7 mouse cellular contexts compared by ENCODE assay signal in genomic region chr16:10489904-10490457, GRCm38 (mm10). TPM values are rescaled to one million over a fixed set of nuclear protein-coding genes. Genes with fewer than 3 reads are reported as not detected.
DNase-seq lines count a peak whose midpoint lies in the region; ATAC-seq and TF ChIP-seq lines count a peak whose summit lies in the region.

No protein-coding gene starts in this region.

- no peak for DNase-seq in lung, embryonic 14.5 days
- no peak for DNase-seq in lung, postnatal 25 days (ENCODE audit: low spot score)
- DNase-seq in limb, embryonic 11.5 days (ENCODE audit: low spot score) = no peak
- DNase-seq in left cerebral cortex, postnatal 4 days = no peak
- DNase-seq in urinary bladder, postnatal 36 days (ENCODE audit: low spot score in 2 of 2) = no peak

- no peaks in the 10 kb centered on the region for H3K36me3 ChIP-seq in lung, embryonic 14.5 days (ENCODE audit: insufficient read depth)
- H3K36me3 ChIP-seq in forebrain, embryonic 12.5 days (replicated peaks) = no peaks in the 10 kb centered on the region
- H3K36me3 ChIP-seq in limb, embryonic 11.5 days (ENCODE audit: control insufficient read depth, insufficient read depth, low read length) = no peaks in the 10 kb centered on the region

- H3K27me3 ChIP-seq in lung, embryonic 14.5 days (ENCODE audit: insufficient read depth, low read length) = 0 out of 2 replicates have a peak, but pooled peaks cover 9% of the 10 kb centered on the region
- peaks cover 14% of the 10 kb centered on the region; the same call in 1 of the 2 replicates for H3K27me3 ChIP-seq in forebrain, embryonic 12.5 days
- peaks cover 13% of the 10 kb centered on the region for H3K27me3 ChIP-seq in limb, embryonic 11.5 days (ENCODE audit: control insufficient read depth, insufficient read depth, low read length)

- no peaks in the 10 kb centered on the region for H3K4me1 ChIP-seq in lung, embryonic 14.5 days (ENCODE audit: insufficient read depth)
- H3K4me1 ChIP-seq in forebrain, embryonic 12.5 days = no peaks in the 10 kb centered on the region
- no peaks in the 10 kb centered on the region for H3K4me1 ChIP-seq in limb, embryonic 11.5 days (ENCODE audit: control insufficient read depth, insufficient read depth, low read length)
- H3K4me1 ChIP-seq in olfactory bulb, adult 2 months (ENCODE audit: control insufficient read depth, insufficient read depth, low read length) = peaks cover 6% of the 10 kb centered on the region

- H3K4me3 ChIP-seq in lung, embryonic 14.5 days (ENCODE audit: low read depth, low read length) = no peak overlapping the region
- H3K4me3 ChIP-seq in forebrain, embryonic 12.5 days (replicated peaks) = no peak overlapping the region
- no peak overlapping the region for H3K4me3 ChIP-seq in limb, embryonic 11.5 days (ENCODE audit: low read depth, low read length)
- peak overlapping the region; percentile 17; the same call in 1 of the 2 replicates for H3K4me3 ChIP-seq in olfactory bulb, adult 2 months (ENCODE audit: insufficient read depth, low read depth, low read length)

- no peak overlapping the region for H3K9ac ChIP-seq in lung, embryonic 14.5 days
- H3K9ac ChIP-seq in forebrain, embryonic 12.5 days = peak overlapping the region; percentile 26; the same call in 1 of the 2 replicates
- H3K9ac ChIP-seq in limb, embryonic 11.5 days (ENCODE audit: low read length) = no peak overlapping the region

- peak overlapping the region; percentile 50 for H3K4me2 ChIP-seq in lung, embryonic 14.5 days
- peak overlapping the region; percentile 42 for H3K4me2 ChIP-seq in forebrain, embryonic 12.5 days
- H3K4me2 ChIP-seq in limb, embryonic 11.5 days (ENCODE audit: low read depth, severe bottlenecking) = peak overlapping the region; percentile 25; the same call in 1 of the 2 replicates

- intact Hi-C loops in left cerebral cortex, postnatal 4 days (cut with DNase I) = no loop called here

- no peak for TF ChIP-seq CTCF in lung, embryonic 14.5 days (IDR thresholded peaks at IDR 0.05; ENCODE audit: low read depth)
- TF ChIP-seq CTCF in olfactory bulb, adult 2 months (IDR thresholded peaks at IDR 0.05; ENCODE audit: insufficient read depth, low read depth, low read length) = no peak

- WGBS in lung, embryonic 14.5 days = 14% methylated on average over 14 of the region's 14 CpGs
- WGBS in forebrain, embryonic 12.5 days = 32% methylated on average over 12 of the region's 14 CpGs
- 25% methylated on average over 12 of the region's 14 CpGs for WGBS in limb, embryonic 11.5 days
- 18% methylated on average over 14 of the region's 14 CpGs for WGBS in olfactory bulb, adult 2 months

- no peak for TF ChIP-seq POLR2A in olfactory bulb, adult 2 months (IDR thresholded peaks at IDR 0.05; ENCODE audit: insufficient read depth, low read depth, low read length)

- H3K27ac ChIP-seq in lung, embryonic 14.5 days (ENCODE audit: low read depth) = no peak overlapping the region
- no peak overlapping the region for H3K27ac ChIP-seq in forebrain, embryonic 12.5 days
- H3K27ac ChIP-seq in limb, embryonic 11.5 days (replicated peaks; ENCODE audit: low read depth, low read length) = no peak overlapping the region
- H3K27ac ChIP-seq in olfactory bulb, adult 2 months (ENCODE audit: insufficient read depth, low read depth, low read length) = no peak overlapping the region

- no peak for ATAC-seq in lung, embryonic 14.5 days (ENCODE audit: insufficient read depth)
- ATAC-seq in forebrain, embryonic 12.5 days (ENCODE audit: low FRiP score) = no peak
- no peak for ATAC-seq in limb, embryonic 11.5 days (ENCODE audit: insufficient number of reproducible peaks, low FRiP score, low TSS enrichment, low read depth)

- no peaks in the 10 kb centered on the region for H3K9me3 ChIP-seq in lung, embryonic 14.5 days (ENCODE audit: low read depth, low read length)
- H3K9me3 ChIP-seq in forebrain, embryonic 12.5 days = no peaks in the 10 kb centered on the region
- no peaks in the 10 kb centered on the region for H3K9me3 ChIP-seq in limb, embryonic 11.5 days (ENCODE audit: control insufficient read depth, low read length)

RNA-seq across cellular contexts. Expression of gene Ciita, which starts 10.1 kb away (rescaled TPM):
- 0.25 and 0.51 TPM in 2 replicates for polyA plus RNA-seq in lung, embryonic 14.5 days (2014; fragmentation: Nextera tagmentation; extraction: Ambion mirVana)
- polyA plus RNA-seq in forebrain, embryonic 12.5 days (2016; fragmentation: Nextera tagmentation; extraction: Ambion mirVana) = 0.32 and 0.42 TPM in 2 replicates
- 0.16 and 0.17 TPM in 2 replicates for polyA plus RNA-seq in limb, embryonic 11.5 days (2014; fragmentation: Nextera tagmentation; extraction: Ambion mirVana)
- not detected in 2 replicates for polyA plus RNA-seq in olfactory bulb, adult 2 months (2012; ENCODE audit: insufficient read depth, insufficient read length, low replicate concordance, missing spikeins)
- total RNA-seq in left cerebral cortex, postnatal 4 days (2021) = under 1 TPM in 1 of 2 experiments, not detected in 1; 0.10 TPM

RNA-seq across cellular contexts. Expression of gene Tvp23a, which starts 42.8 kb away (rescaled TPM):
- polyA plus RNA-seq in lung, embryonic 14.5 days (2014; fragmentation: Nextera tagmentation; extraction: Ambion mirVana) = 11.0 and 11.4 TPM in 2 replicates
- 35.0 and 36.8 TPM in 2 replicates for polyA plus RNA-seq in forebrain, embryonic 12.5 days (2016; fragmentation: Nextera tagmentation; extraction: Ambion mirVana)
- 18.5 and 19.4 TPM in 2 replicates for polyA plus RNA-seq in limb, embryonic 11.5 days (2014; fragmentation: Nextera tagmentation; extraction: Ambion mirVana)
- polyA plus RNA-seq in olfactory bulb, adult 2 months (2012; ENCODE audit: insufficient read depth, insufficient read length, low replicate concordance, missing spikeins) = not detected in 2 replicates
- total RNA-seq in left cerebral cortex, postnatal 4 days (2021) = 10 to 100 TPM; 54.3 to 55.2 TPM

RNA-seq across cellular contexts. Expression of gene Dexi, which starts 52.9 kb away (rescaled TPM):
- 29.0 and 32.2 TPM in 2 replicates for polyA plus RNA-seq in lung, embryonic 14.5 days (2014; fragmentation: Nextera tagmentation; extraction: Ambion mirVana)
- 20.4 and 22.6 TPM in 2 replicates for polyA plus RNA-seq in forebrain, embryonic 12.5 days (2016; fragmentation: Nextera tagmentation; extraction: Ambion mirVana)
- polyA plus RNA-seq in limb, embryonic 11.5 days (2014; fragmentation: Nextera tagmentation; extraction: Ambion mirVana) = 30.6 and 31.6 TPM in 2 replicates
- not detected in 2 replicates for polyA plus RNA-seq in olfactory bulb, adult 2 months (2012; ENCODE audit: insufficient read depth, insufficient read length, low replicate concordance, missing spikeins)
- total RNA-seq in left cerebral cortex, postnatal 4 days (2021) = 10 to 100 TPM; 22.2 to 22.3 TPM

RNA-seq across cellular contexts. Expression of gene Clec16a, which starts 55.2 kb away (rescaled TPM):
- polyA plus RNA-seq in lung, embryonic 14.5 days (2014; fragmentation: Nextera tagmentation; extraction: Ambion mirVana) = 26.8 and 27.4 TPM in 2 replicates
- polyA plus RNA-seq in forebrain, embryonic 12.5 days (2016; fragmentation: Nextera tagmentation; extraction: Ambion mirVana) = 51.0 and 53.9 TPM in 2 replicates
- polyA plus RNA-seq in limb, embryonic 11.5 days (2014; fragmentation: Nextera tagmentation; extraction: Ambion mirVana) = 32.3 and 35.2 TPM in 2 replicates
- polyA plus RNA-seq in olfactory bulb, adult 2 months (2012; ENCODE audit: insufficient read depth, insufficient read length, low replicate concordance, missing spikeins) = 285 and 796 TPM in 2 replicates
- 10 to 100 TPM; 59.0 to 66.1 TPM for total RNA-seq in left cerebral cortex, postnatal 4 days (2021)

Comparison
In these comparisons a context has a peak if more than half of its experiments do, and no peak if none do; other contexts are left out.
1. RNA of gene Tvp23a, which starts 42.8 kb away (polyA plus RNA-seq): 35.0 to 36.8 TPM in forebrain, embryonic 12.5 days, 18.5 to 19.4 TPM in limb, embryonic 11.5 days and 11.0 to 11.4 TPM in lung, embryonic 14.5 days; not detected in olfactory bulb, adult 2 months; every median in the first group is over 10 times any median in the second.
2. RNA of gene Dexi, which starts 52.9 kb away (polyA plus RNA-seq): 29.0 to 32.2 TPM in lung, embryonic 14.5 days, 30.6 to 31.6 TPM in limb, embryonic 11.5 days and 20.4 to 22.6 TPM in forebrain, embryonic 12.5 days; not detected in olfactory bulb, adult 2 months; every median in the first group is over 10 times any median in the second.
3. Peak in every context shown above with its lines, with median percentiles within 50 percentile points of each other: H3K4me2 ChIP-seq.